Comparison of ENCODE assay signal across 16 mouse cellular contexts in genomic region chr14:48801283-48801682, GRCm38 (mm10).
DNase-seq lines count a peak whose midpoint lies in the region; ATAC-seq lines count a peak whose summit lies in the region.
"Had no signal": no experiment of that assay in that cellular context is flagged by ENCODE, and none has a peak within 500 bp of the region (broad histone marks: within the 10 kb centered on the region; RNA-seq: fewer than 3 reads in every experiment).

No protein-coding gene starts in this region.

- 0 out of 2 replicates have a peak overlapping the region, but pooled peaks have one; percentile 31 for H3K4me3 ChIP-seq in heart, embryonic 10.5 days
- H3K4me3 ChIP-seq in hindbrain, embryonic 16.5 days (ENCODE audit: low read length), result no peak overlapping the region
- no peak overlapping the region for H3K4me3 ChIP-seq in hindbrain, embryonic 11.5 days (ENCODE audit: low read depth, low read length)
- no peak overlapping the region for H3K4me3 ChIP-seq in midbrain, embryonic 12.5 days
- H3K4me3 ChIP-seq: embryonic facial prominence, embryonic 12.5 days had no signal

- peak overlapping the region; percentile 31 for H3K4me2 ChIP-seq in hindbrain, embryonic 16.5 days (ENCODE audit: low read length)
- no peak overlapping the region for H3K4me2 ChIP-seq in hindbrain, embryonic 11.5 days (replicated peaks; ENCODE audit: low read depth, low read length)
- H3K4me2 ChIP-seq in midbrain, embryonic 12.5 days (replicated peaks), result peak overlapping the region; percentile 35
- H3K4me2 ChIP-seq: embryonic facial prominence, embryonic 12.5 days; lung, embryonic 14.5 days had no signal

- WGBS in heart, embryonic 10.5 days, result 47% methylated on average over 14 of the region's 14 CpGs
- WGBS in hindbrain, embryonic 16.5 days, result 37% methylated on average over 14 of the region's 14 CpGs
- WGBS in hindbrain, embryonic 11.5 days, result 54% methylated on average over 14 of the region's 14 CpGs
- 26% methylated on average over 14 of the region's 14 CpGs for WGBS in midbrain, embryonic 12.5 days

- no peak overlapping the region for H3K9ac ChIP-seq in hindbrain, embryonic 16.5 days (ENCODE audit: low read depth, low read length)
- H3K9ac ChIP-seq in hindbrain, embryonic 11.5 days (ENCODE audit: low read depth, low read length), result no peak overlapping the region
- H3K9ac ChIP-seq in midbrain, embryonic 12.5 days (replicated peaks), result no peak overlapping the region
- H3K9ac ChIP-seq: embryonic facial prominence, embryonic 12.5 days; lung, embryonic 14.5 days had no signal

- H3K27me3 ChIP-seq in heart, embryonic 10.5 days (ENCODE audit: insufficient read depth, poor library complexity, severe bottlenecking), result 0 out of 2 replicates have a peak, but pooled peaks cover 4% of the 10 kb centered on the region
- H3K27me3 ChIP-seq in hindbrain, embryonic 16.5 days (replicated peaks; ENCODE audit: control insufficient read depth, insufficient read depth, low read length), result no peaks in the 10 kb centered on the region
- no peaks in the 10 kb centered on the region for H3K27me3 ChIP-seq in hindbrain, embryonic 11.5 days (ENCODE audit: control insufficient read depth, insufficient read depth, low read length)
- H3K27me3 ChIP-seq in midbrain, embryonic 12.5 days, result peaks cover 5% of the 10 kb centered on the region; the same call in 1 of the 2 replicates
- H3K27me3 ChIP-seq: embryonic facial prominence, embryonic 12.5 days had no signal

- DNase-seq in heart, embryonic 10.5 days (ENCODE audit: low spot score), result no peak
- no peak for DNase-seq in heart, adult 8-10 months (ENCODE audit: low spot score)
- no peak for DNase-seq in hindbrain, embryonic 11.5 days (ENCODE audit: low spot score)
- DNase-seq in kidney, postnatal 4 days, result no peak
- DNase-seq in layer of hippocampus, adult 18-20 months (ENCODE audit: low spot score in 2 of 2), result no peak
- no peak for DNase-seq in adrenal gland, postnatal 36 days
- DNase-seq: adrenal gland, adult 2 months; cerebellum, adult 9-10 months; gastrocnemius, postnatal 14 days; kidney, adult 2 months; liver; thymus, postnatal 4 days had no signal

- no peak for ATAC-seq in hindbrain, embryonic 16.5 days
- no peak for ATAC-seq in hindbrain, embryonic 11.5 days (ENCODE audit: low FRiP score)
- peak; percentile 51; the same call in 1 of the 2 replicates for ATAC-seq in midbrain, embryonic 12.5 days (ENCODE audit: low FRiP score, low read depth)

- H3K9me3 ChIP-seq in heart, embryonic 10.5 days, result no peaks in the 10 kb centered on the region
- H3K9me3 ChIP-seq in hindbrain, embryonic 16.5 days (ENCODE audit: control insufficient read depth, low read length), result no peaks in the 10 kb centered on the region
- no peaks in the 10 kb centered on the region for H3K9me3 ChIP-seq in hindbrain, embryonic 11.5 days (ENCODE audit: control insufficient read depth, low read length)
- H3K9me3 ChIP-seq in midbrain, embryonic 12.5 days, result no peaks in the 10 kb centered on the region
- H3K9me3 ChIP-seq: embryonic facial prominence, embryonic 12.5 days had no signal

- H3K4me1 ChIP-seq in heart, embryonic 10.5 days, result no peaks in the 10 kb centered on the region
- H3K4me1 ChIP-seq in hindbrain, embryonic 16.5 days (ENCODE audit: control insufficient read depth, insufficient read depth, low read depth, low read length), result no peaks in the 10 kb centered on the region; the same call in 1 of the 2 replicates
- H3K4me1 ChIP-seq in hindbrain, embryonic 11.5 days (replicated peaks; ENCODE audit: control insufficient read depth, insufficient read depth, low read length), result no peaks in the 10 kb centered on the region
- peaks cover 27% of the 10 kb centered on the region for H3K4me1 ChIP-seq in midbrain, embryonic 12.5 days

- H3K27ac ChIP-seq in heart, embryonic 10.5 days, result no peak overlapping the region
- no peak overlapping the region for H3K27ac ChIP-seq in hindbrain, embryonic 16.5 days (ENCODE audit: low read depth, low read length)
- no peak overlapping the region for H3K27ac ChIP-seq in hindbrain, embryonic 11.5 days (ENCODE audit: low read depth, low read length)
- H3K27ac ChIP-seq in midbrain, embryonic 12.5 days (replicated peaks), result peak overlapping the region; percentile 25; the same call in 1 of the 2 replicates
- H3K27ac ChIP-seq: embryonic facial prominence, embryonic 12.5 days had no signal

- H3K36me3 ChIP-seq in heart, embryonic 10.5 days, result no peaks in the 10 kb centered on the region
- no peaks in the 10 kb centered on the region for H3K36me3 ChIP-seq in hindbrain, embryonic 16.5 days (ENCODE audit: control insufficient read depth, insufficient read depth, low read length)
- H3K36me3 ChIP-seq in hindbrain, embryonic 11.5 days (ENCODE audit: control insufficient read depth, insufficient read depth, low read length), result no peaks in the 10 kb centered on the region
- no peaks in the 10 kb centered on the region for H3K36me3 ChIP-seq in midbrain, embryonic 12.5 days
- H3K36me3 ChIP-seq: embryonic facial prominence, embryonic 12.5 days had no signal
